Mouse (Mus musculus): ENCODE measurements around the gene Ppp1ca. TPM values are rescaled to one million over a fixed set of nuclear protein-coding genes. Genes with fewer than 3 reads are reported as not detected.

The Ppp1ca gene
- polyA plus RNA-seq, 1 experiment = 819 TPM

DNA sequence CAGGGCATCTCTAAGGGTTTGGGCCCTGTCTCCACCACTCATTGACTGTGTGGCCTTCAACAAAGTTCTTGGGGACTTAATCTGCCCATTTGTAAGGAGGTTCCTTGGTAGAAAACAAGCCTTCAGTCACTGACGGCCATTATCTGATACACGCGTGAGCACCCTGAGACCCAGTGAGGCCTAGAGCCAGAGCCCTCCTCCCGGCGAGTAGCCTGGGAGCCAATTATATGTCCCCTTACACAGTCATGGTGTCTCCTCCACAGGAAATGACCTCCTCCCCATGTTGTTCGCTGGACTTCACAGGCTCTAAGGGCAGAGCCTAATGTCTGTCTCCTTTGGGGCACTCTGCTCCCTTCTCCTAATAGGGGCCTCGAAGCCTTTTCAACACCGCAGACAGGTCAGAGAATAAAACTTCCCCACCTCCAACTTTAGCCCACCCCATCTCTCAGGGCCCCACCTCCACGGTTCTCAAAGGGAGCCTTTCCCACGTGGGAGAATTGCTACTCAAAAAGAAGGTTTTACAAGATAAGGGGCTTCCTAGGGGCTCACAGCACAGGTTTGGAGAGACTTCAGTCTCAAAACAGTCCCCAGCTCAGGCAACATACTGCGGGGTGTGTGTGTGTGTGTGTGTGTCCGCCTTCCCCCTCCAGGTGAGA is 45.4 kb upstream of the Ppp1ca start:
- no peak overlapping the region for H3K4me3 ChIP-seq (ENCODE audit: insufficient read depth, poor library complexity, severe bottlenecking)
- H3K36me3 ChIP-seq (ENCODE audit: control insufficient read depth, insufficient read depth) = peaks cover 12% of the 10 kb centered on the region
- no peak for TF ChIP-seq USF1 (IDR thresholded peaks at IDR 0.05; ENCODE audit: low read depth)
- TF ChIP-seq CTCF (IDR thresholded peaks at IDR 0.05; ENCODE audit: control insufficient read depth, insufficient read depth, insufficient read length) = no peak
- no peak for TF ChIP-seq FOSL1 (IDR thresholded peaks at IDR 0.05; ENCODE audit: insufficient read depth, low read length, poor library complexity, severe bottlenecking)
- no peak for TF ChIP-seq MYOD1 (IDR thresholded peaks at IDR 0.05; ENCODE audit: control insufficient read depth, insufficient read length, low read depth)
- TF ChIP-seq MAX (IDR thresholded peaks at IDR 0.05) = no peak
- TF ChIP-seq CEBPB (IDR thresholded peaks at IDR 0.05; ENCODE audit: low read depth) = no peak
- TF ChIP-seq MYOG (IDR thresholded peaks at IDR 0.05; ENCODE audit: control insufficient read depth, extremely low read depth, insufficient read length) = no peak
- no peaks in the 10 kb centered on the region for H3K27me3 ChIP-seq (ENCODE audit: control insufficient read depth, insufficient read depth, insufficient read length)
- H3K79me3 ChIP-seq (ENCODE audit: low read depth) = peaks cover 15% of the 10 kb centered on the region
- H3ac ChIP-seq (ENCODE audit: control insufficient read depth, insufficient read length, low read depth) = no peak overlapping the region
- peaks cover 28% of the 10 kb centered on the region for H3K79me2 ChIP-seq (ENCODE audit: control insufficient read depth, insufficient read depth)

DNA sequence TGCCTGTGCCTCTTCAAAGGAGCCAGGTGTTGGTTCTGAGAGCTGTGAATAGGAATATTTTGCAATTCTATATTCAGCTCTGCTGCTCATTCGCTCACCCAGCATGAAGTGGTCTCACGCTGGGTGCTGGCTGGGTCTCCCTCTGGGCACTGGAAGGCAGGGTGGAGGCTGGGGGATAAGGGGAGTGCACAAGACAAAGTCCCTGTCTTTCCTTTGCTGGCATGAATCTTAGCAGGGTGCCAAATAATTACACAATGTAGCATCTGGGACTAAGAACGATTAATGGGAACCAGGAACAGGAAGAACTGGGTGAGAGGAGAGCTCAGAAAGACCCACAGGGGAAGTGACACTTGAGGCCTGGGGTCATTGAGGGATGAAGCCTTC is 44.9 kb upstream of the Ppp1ca start:
- H3K79me3 ChIP-seq (ENCODE audit: low read depth) = peaks cover 15% of the 10 kb centered on the region
- no peak overlapping the region for H3K4me3 ChIP-seq (ENCODE audit: insufficient read depth, poor library complexity, severe bottlenecking)
- TF ChIP-seq CEBPB (IDR thresholded peaks at IDR 0.05; ENCODE audit: low read depth) (no peak), CTCF (IDR thresholded peaks at IDR 0.05; ENCODE audit: control insufficient read depth, insufficient read depth, insufficient read length) (no peak), USF1 (IDR thresholded peaks at IDR 0.05; ENCODE audit: low read depth) (no peak), MYOD1 (IDR thresholded peaks at IDR 0.05; ENCODE audit: control insufficient read depth, insufficient read length, low read depth) (no peak), FOSL1 (IDR thresholded peaks at IDR 0.05; ENCODE audit: insufficient read depth, low read length, poor library complexity, severe bottlenecking) (no peak), MYOG (IDR thresholded peaks at IDR 0.05; ENCODE audit: control insufficient read depth, extremely low read depth, insufficient read length) (no peak), MAX (IDR thresholded peaks at IDR 0.05) (no peak)
- H3K36me3 ChIP-seq (ENCODE audit: control insufficient read depth, insufficient read depth) = peaks cover 15% of the 10 kb centered on the region
- H3K27me3 ChIP-seq (ENCODE audit: control insufficient read depth, insufficient read depth, insufficient read length) = no peaks in the 10 kb centered on the region
- H3K79me2 ChIP-seq (ENCODE audit: control insufficient read depth, insufficient read depth) = peaks cover 28% of the 10 kb centered on the region
- H3ac ChIP-seq (ENCODE audit: control insufficient read depth, insufficient read length, low read depth) = no peak overlapping the region

DNA sequence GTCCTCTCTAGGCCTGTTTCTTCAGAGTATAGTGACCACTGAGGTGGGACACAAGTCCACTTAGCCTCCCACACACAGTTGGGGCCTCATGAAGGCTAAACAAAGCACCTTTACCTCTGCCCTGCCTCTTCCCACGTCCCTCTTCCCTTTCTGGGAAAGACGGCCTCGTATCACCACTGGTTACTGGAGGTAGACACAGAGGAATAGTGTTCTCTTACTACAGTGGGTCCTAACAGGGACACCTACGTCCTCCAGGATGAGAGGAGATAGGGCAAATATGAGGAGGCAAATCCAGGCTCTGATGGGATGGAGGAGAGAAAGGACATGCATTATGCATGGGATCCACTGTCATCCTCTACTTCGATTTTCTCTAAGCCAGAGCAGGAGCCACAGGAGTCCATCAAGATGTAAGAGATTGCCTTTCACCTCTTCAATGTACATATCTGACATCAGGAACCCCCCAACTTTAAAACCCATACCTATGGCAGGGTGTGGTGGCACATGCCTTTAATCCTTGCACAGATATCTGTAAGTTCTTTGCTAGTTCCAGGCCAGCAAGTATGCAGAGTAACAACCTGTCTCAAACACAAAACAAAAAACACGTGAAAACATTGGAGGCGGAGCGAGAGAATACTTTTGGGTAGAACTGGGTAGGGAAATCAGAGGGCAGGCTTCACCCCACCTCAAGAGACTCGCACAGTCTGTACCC is 43.9 kb upstream of the Ppp1ca start:
- Histone ChIP-seq H3ac (ENCODE audit: control insufficient read depth, insufficient read length, low read depth) (peak overlapping the region; percentile 31), H3K4me3 (ENCODE audit: insufficient read depth, poor library complexity, severe bottlenecking) (no peak overlapping the region), H3K27me3 (ENCODE audit: control insufficient read depth, insufficient read depth, insufficient read length) (no peaks in the 10 kb centered on the region), H3K36me3 (ENCODE audit: control insufficient read depth, insufficient read depth) (peaks cover 18% of the 10 kb centered on the region), H3K79me3 (ENCODE audit: low read depth) (peaks cover 15% of the 10 kb centered on the region), H3K79me2 (ENCODE audit: control insufficient read depth, insufficient read depth) (peaks cover 28% of the 10 kb centered on the region)
- TF ChIP-seq MYOG (IDR thresholded peaks at IDR 0.05; ENCODE audit: control insufficient read depth, extremely low read depth, insufficient read length) (no peak), MAX (IDR thresholded peaks at IDR 0.05) (no peak)

DNA sequence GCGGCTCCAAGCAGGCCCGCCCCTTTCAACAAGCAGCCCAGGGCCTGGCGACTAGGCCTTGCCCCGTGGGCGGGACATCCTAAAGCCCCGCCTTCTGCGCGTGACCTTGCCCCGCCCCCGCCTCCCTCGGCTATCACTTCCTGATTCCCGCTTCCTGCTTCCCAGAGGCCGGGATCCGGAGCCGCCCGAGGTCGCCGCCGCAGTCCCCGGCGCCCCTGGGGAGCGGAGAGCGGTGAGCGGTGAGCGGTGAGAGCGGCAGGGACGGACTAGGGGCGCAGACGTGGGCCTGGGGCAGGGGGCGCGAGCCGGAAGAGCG is 43.4 kb upstream of the Ppp1ca start, which contains the start of gene Coro1b:
Gene Coro1b, plus strand, starts transcription at position 129 of the 316 bp plus-strand sequence.
- Histone ChIP-seq H3K4me3 (ENCODE audit: insufficient read depth, poor library complexity, severe bottlenecking) (peak within 1 kb of the TSS; percentile 74), H3K27me3 (ENCODE audit: control insufficient read depth, insufficient read depth, insufficient read length) (no peaks in the 10 kb centered on the region), H3K36me3 (ENCODE audit: control insufficient read depth, insufficient read depth) (peaks cover 19% of the 10 kb centered on the region), H3K79me2 (ENCODE audit: control insufficient read depth, insufficient read depth) (peaks cover 28% of the 10 kb centered on the region), H3ac (ENCODE audit: control insufficient read depth, insufficient read length, low read depth) (peak within 1 kb of the TSS; percentile 97), H3K79me3 (ENCODE audit: low read depth) (peaks cover 15% of the 10 kb centered on the region)
- TF ChIP-seq MYOD1 (IDR thresholded peaks at IDR 0.05; ENCODE audit: control insufficient read depth, insufficient read length, low read depth) (no peak), CEBPB (IDR thresholded peaks at IDR 0.05; ENCODE audit: low read depth) (no peak), MYOG (IDR thresholded peaks at IDR 0.05; ENCODE audit: control insufficient read depth, extremely low read depth, insufficient read length) (no peak), CTCF (IDR thresholded peaks at IDR 0.05; ENCODE audit: control insufficient read depth, insufficient read depth, insufficient read length) (no peak), FOSL1 (IDR thresholded peaks at IDR 0.05; ENCODE audit: insufficient read depth, low read length, poor library complexity, severe bottlenecking) (no peak), MAX (IDR thresholded peaks at IDR 0.05) (peak; percentile 24), USF1 (IDR thresholded peaks at IDR 0.05; ENCODE audit: low read depth) (peak; percentile 68)

DNA sequence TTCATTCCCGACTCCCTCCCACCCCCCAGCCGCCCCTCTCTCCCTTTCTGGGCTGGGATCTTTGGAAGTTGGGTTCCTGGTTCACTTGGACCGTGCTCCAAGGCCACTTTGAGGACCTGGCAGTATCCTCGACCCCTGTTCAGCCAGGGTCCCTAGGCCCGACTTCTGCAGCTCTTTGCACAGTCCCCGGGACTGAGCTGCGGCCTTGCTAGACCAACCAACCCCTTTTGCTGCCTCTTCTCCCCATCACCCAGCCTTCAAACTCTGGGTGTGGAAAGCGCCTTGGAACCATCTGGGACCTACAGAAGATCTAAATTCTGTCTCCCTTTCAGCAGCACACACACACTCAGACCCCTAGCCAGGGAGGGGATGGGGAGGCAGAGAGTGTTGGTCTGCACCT is 43.0 kb upstream of the Ppp1ca start:
- H3K4me3 ChIP-seq (ENCODE audit: insufficient read depth, poor library complexity, severe bottlenecking) = peak overlapping the region; percentile 74
- peak overlapping the region; percentile 97 for H3ac ChIP-seq (ENCODE audit: control insufficient read depth, insufficient read length, low read depth)
- H3K79me3 ChIP-seq (ENCODE audit: low read depth) = peaks cover 15% of the 10 kb centered on the region
- peaks cover 23% of the 10 kb centered on the region for H3K36me3 ChIP-seq (ENCODE audit: control insufficient read depth, insufficient read depth)
- TF ChIP-seq MYOG (IDR thresholded peaks at IDR 0.05; ENCODE audit: control insufficient read depth, extremely low read depth, insufficient read length) = no peak
- no peak for TF ChIP-seq CEBPB (IDR thresholded peaks at IDR 0.05; ENCODE audit: low read depth)
- TF ChIP-seq FOSL1 (IDR thresholded peaks at IDR 0.05; ENCODE audit: insufficient read depth, low read length, poor library complexity, severe bottlenecking) = no peak
- no peak for TF ChIP-seq MAX (IDR thresholded peaks at IDR 0.05)
- TF ChIP-seq CTCF (IDR thresholded peaks at IDR 0.05; ENCODE audit: control insufficient read depth, insufficient read depth, insufficient read length) = no peak
- no peak for TF ChIP-seq USF1 (IDR thresholded peaks at IDR 0.05; ENCODE audit: low read depth)
- no peak for TF ChIP-seq MYOD1 (IDR thresholded peaks at IDR 0.05; ENCODE audit: control insufficient read depth, insufficient read length, low read depth)
- peaks cover 28% of the 10 kb centered on the region for H3K79me2 ChIP-seq (ENCODE audit: control insufficient read depth, insufficient read depth)
- H3K27me3 ChIP-seq (ENCODE audit: control insufficient read depth, insufficient read depth, insufficient read length) = no peaks in the 10 kb centered on the region
